ENCODE assay signal across 20 mouse cellular contexts in genomic region chr13:24055072-24055869, GRCm38 (mm10).
DNase-seq lines count a peak whose midpoint lies in the region; ATAC-seq and TF ChIP-seq lines count a peak whose summit lies in the region.
"Had no signal": no experiment of that assay in that cellular context is flagged by ENCODE, and none has a peak within 500 bp of the region (broad histone marks: within the 10 kb centered on the region; RNA-seq: fewer than 3 reads in every experiment).

No protein-coding gene starts in this region.

- no peak for DNase-seq in hindbrain, postnatal 0 days (ENCODE audit: low spot score)
- no peak for DNase-seq in kidney, postnatal 14 days
- no peak for DNase-seq in urinary bladder, postnatal 25 days (ENCODE audit: low spot score)
- DNase-seq: adrenal gland, adult 2 months; adrenal gland, postnatal 25 days; cerebellum, adult 2 months; cerebellum, postnatal 14 days; embryo, embryonic 11 days; gastrocnemius, adult 2 months; gastrocnemius, postnatal 25 days; heart, adult 11 months; heart, postnatal 4 days had no signal

- no peaks in the 10 kb centered on the region for H3K9me3 ChIP-seq in hindbrain, postnatal 0 days (ENCODE audit: low read length)
- H3K9me3 ChIP-seq in hindbrain, embryonic 12.5 days (replicated peaks) = no peaks in the 10 kb centered on the region; the same call in 1 of the 2 replicates
- no peaks in the 10 kb centered on the region for H3K9me3 ChIP-seq in forebrain, embryonic 15.5 days
- no peaks in the 10 kb centered on the region for H3K9me3 ChIP-seq in midbrain, embryonic 13.5 days
- H3K9me3 ChIP-seq: embryonic facial prominence, embryonic 15.5 days; heart, embryonic 13.5 days; hindbrain, embryonic 13.5 days; intestine, embryonic 15.5 days had no signal

- no peaks in the 10 kb centered on the region for H3K27me3 ChIP-seq in hindbrain, postnatal 0 days (ENCODE audit: insufficient read depth, low read length)
- H3K27me3 ChIP-seq in hindbrain, embryonic 12.5 days = no peaks in the 10 kb centered on the region
- H3K27me3 ChIP-seq in forebrain, embryonic 15.5 days = no peaks in the 10 kb centered on the region
- H3K27me3 ChIP-seq in midbrain, embryonic 13.5 days = 0 out of 2 replicates have a peak, but pooled peaks cover 2% of the 10 kb centered on the region
- H3K27me3 ChIP-seq: embryonic facial prominence, embryonic 15.5 days; hindbrain, embryonic 13.5 days; intestine, embryonic 15.5 days had no signal

- H3K36me3 ChIP-seq in hindbrain, postnatal 0 days (ENCODE audit: insufficient read depth, low read length) = no peaks in the 10 kb centered on the region
- H3K36me3 ChIP-seq in hindbrain, embryonic 12.5 days = no peaks in the 10 kb centered on the region
- H3K36me3 ChIP-seq in forebrain, embryonic 15.5 days = no peaks in the 10 kb centered on the region
- no peaks in the 10 kb centered on the region for H3K36me3 ChIP-seq in midbrain, embryonic 13.5 days
- H3K36me3 ChIP-seq: embryonic facial prominence, embryonic 15.5 days; heart, embryonic 13.5 days; hindbrain, embryonic 13.5 days; intestine, embryonic 15.5 days had no signal

- 0 out of 2 replicates have a peak, but pooled peaks have one; percentile 15 for ATAC-seq in hindbrain, postnatal 0 days
- ATAC-seq in hindbrain, embryonic 12.5 days (ENCODE audit: low FRiP score) = no peak
- peak; percentile 55; the same call in 1 of the 2 replicates for ATAC-seq in forebrain, embryonic 15.5 days (replicated peaks)
- ATAC-seq in midbrain, embryonic 13.5 days = peak; percentile 68
- ATAC-seq: intestine, embryonic 15.5 days had no signal

- no peak overlapping the region for H3K9ac ChIP-seq in hindbrain, postnatal 0 days (replicated peaks; ENCODE audit: low read length)
- H3K9ac ChIP-seq in hindbrain, embryonic 12.5 days = no peak overlapping the region
- H3K9ac ChIP-seq in forebrain, embryonic 15.5 days (replicated peaks) = no peak overlapping the region
- no peak overlapping the region for H3K9ac ChIP-seq in midbrain, embryonic 13.5 days (replicated peaks)
- H3K9ac ChIP-seq: embryonic facial prominence, embryonic 15.5 days; heart, embryonic 13.5 days; hindbrain, embryonic 13.5 days; intestine, embryonic 15.5 days had no signal

- no peak overlapping the region for H3K27ac ChIP-seq in hindbrain, postnatal 0 days
- no peak overlapping the region for H3K27ac ChIP-seq in hindbrain, embryonic 12.5 days
- H3K27ac ChIP-seq in forebrain, embryonic 15.5 days (replicated peaks) = no peak overlapping the region
- peak overlapping the region; percentile 30; the same call in 1 of the 2 replicates for H3K27ac ChIP-seq in midbrain, embryonic 13.5 days
- H3K27ac ChIP-seq: embryonic facial prominence, embryonic 15.5 days; gastrocnemius, adult 2 months; heart, embryonic 13.5 days; hindbrain, embryonic 13.5 days; intestine, embryonic 15.5 days had no signal

- no peak overlapping the region for H3K4me2 ChIP-seq in hindbrain, postnatal 0 days (ENCODE audit: low read depth, low read length)
- no peak overlapping the region for H3K4me2 ChIP-seq in hindbrain, embryonic 12.5 days (replicated peaks)
- H3K4me2 ChIP-seq in forebrain, embryonic 15.5 days (replicated peaks) = no peak overlapping the region
- no peak overlapping the region for H3K4me2 ChIP-seq in midbrain, embryonic 13.5 days (replicated peaks)
- H3K4me2 ChIP-seq: embryonic facial prominence, embryonic 15.5 days; heart, embryonic 13.5 days; hindbrain, embryonic 13.5 days; intestine, embryonic 15.5 days had no signal

- TF ChIP-seq CTCF in hindbrain, postnatal 0 days (IDR thresholded peaks at IDR 0.05; ENCODE audit: low read depth) = no peak

- H3K4me3 ChIP-seq in hindbrain, postnatal 0 days (ENCODE audit: low read length) = no peak overlapping the region
- no peak overlapping the region for H3K4me3 ChIP-seq in hindbrain, embryonic 12.5 days
- no peak overlapping the region for H3K4me3 ChIP-seq in forebrain, embryonic 15.5 days
- no peak overlapping the region for H3K4me3 ChIP-seq in midbrain, embryonic 13.5 days (replicated peaks)
- H3K4me3 ChIP-seq: embryonic facial prominence, embryonic 15.5 days; erythroblast, embryonic 14.5 days; gastrocnemius, adult 2 months; heart, embryonic 13.5 days; hindbrain, embryonic 13.5 days; intestine, embryonic 15.5 days had no signal

- WGBS in hindbrain, postnatal 0 days = 58% methylated on average over 5 of the region's 5 CpGs
- 72% methylated on average over 5 of the region's 5 CpGs for WGBS in hindbrain, embryonic 12.5 days
- WGBS in forebrain, embryonic 15.5 days = 54% methylated on average over 5 of the region's 5 CpGs
- WGBS in midbrain, embryonic 13.5 days = 38% methylated on average over 5 of the region's 5 CpGs

- H3K4me1 ChIP-seq in hindbrain, postnatal 0 days (ENCODE audit: insufficient read depth, low read length) = no peaks in the 10 kb centered on the region
- H3K4me1 ChIP-seq in hindbrain, embryonic 12.5 days = 0 out of 2 replicates have a peak, but pooled peaks cover 2% of the 10 kb centered on the region
- H3K4me1 ChIP-seq in forebrain, embryonic 15.5 days = peaks cover 3% of the 10 kb centered on the region; the same call in 1 of the 2 replicates
- peaks cover 14% of the 10 kb centered on the region for H3K4me1 ChIP-seq in midbrain, embryonic 13.5 days (replicated peaks)
- H3K4me1 ChIP-seq: embryonic facial prominence, embryonic 15.5 days; heart, embryonic 13.5 days; intestine, embryonic 15.5 days had no signal
